Mouse (Mus musculus) olfactory bulb, adult 2 months (tissue): ENCODE data around the gene Arrdc2.

Source experiments
- CTCF ChIP-seq: fragments of 200-500 bp; IDR thresholded peaks from 2 replicates; pipeline ENCODE4 v1.5.1; 2012; ENCODE audit warnings: low read depth, mild to moderate bottlenecking, low read length, moderate library complexity; ENCODE audit not compliant: insufficient read depth
- POLR2A ChIP-seq: fragments of 200-500 bp; IDR thresholded peaks from 2 replicates; pipeline ENCODE4 v1.6.1; 2012; ENCODE audit warnings: mild to moderate bottlenecking, low read depth, low read length, moderate library complexity; ENCODE audit not compliant: insufficient read depth

DNA sequence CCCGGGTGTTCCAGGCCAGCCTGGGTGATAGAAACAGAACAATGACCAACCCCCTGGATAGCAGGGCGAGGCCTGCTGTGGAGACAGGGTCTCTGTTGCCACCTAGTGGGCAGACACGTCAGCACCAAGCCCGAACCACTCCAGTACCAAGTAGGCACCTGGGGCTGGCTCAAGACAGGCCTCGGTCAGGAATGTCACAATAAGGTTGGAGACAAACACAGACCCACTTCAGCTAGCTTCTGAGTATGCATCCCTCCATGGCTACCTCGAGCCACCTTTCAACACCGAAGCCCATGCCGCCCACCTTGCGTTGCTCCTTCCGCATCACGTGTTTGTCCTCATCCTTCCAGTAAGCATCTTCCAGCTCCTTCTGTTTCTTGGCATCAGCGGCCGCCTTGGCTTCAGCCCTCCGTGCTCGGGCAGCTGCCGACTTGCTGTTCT is 30.1 kb upstream of the Arrdc2 start:
- no peak for TF ChIP-seq POLR2A
- TF ChIP-seq CTCF = peak; percentile 84
